Mouse (Mus musculus): ENCODE results near the gene Ciao1. TPM values are rescaled to one million over a fixed set of nuclear protein-coding genes. Genes with fewer than 3 reads are reported as not detected.

Ciao1 gene
- 69.0 TPM for polyA plus RNA-seq (2017; shearing (Covaris generic))

GRCm38 (mm10) chr2:127247592-127248333 is at the start of gene Ciao1, which contains the start of gene Tmem127:
Gene Ciao1 (minus strand): TSS chr2:127247816.
Gene Tmem127 (plus strand): TSS chr2:127247908.

GRCm38 (mm10) chr2:127269491-127270299 is 22.1 kb upstream of the Ciao1 start, which contains the start of gene Stard7:
Gene Stard7 (plus strand): TSS chr2:127270218.

GRCm38 (mm10) chr2:127207547-127208451 is 39.8 kb downstream of the Ciao1 start, which contains the start of the genes 1810024B03Rik and Snrnp200:
Gene 1810024B03Rik (minus strand): TSS chr2:127208280.
Gene Snrnp200 (plus strand): TSS chr2:127208386.

Other genes with a start within 250 kb of the Ciao1 start
- 13.7 TPM for gene Ap4e1, start 239.1 kb downstream of the Ciao1 start, polyA plus RNA-seq (2017; shearing (Covaris generic))
- gene Blvra, start 177.2 kb downstream of the Ciao1 start, polyA plus RNA-seq (2017; shearing (Covaris generic)) = 36.1 TPM
- 3.4 TPM for gene Ncaph, start 113.9 kb downstream of the Ciao1 start, polyA plus RNA-seq (2017; shearing (Covaris generic))
- gene Itpripl1, start 104.4 kb downstream of the Ciao1 start, polyA plus RNA-seq (2017; shearing (Covaris generic)) = 2.1 TPM
- gene 1810024B03Rik, start 39.5 kb downstream of the Ciao1 start, polyA plus RNA-seq (2017; shearing (Covaris generic)) = 0.57 TPM
- 88.5 TPM for gene Snrnp200, start 39.4 kb downstream of the Ciao1 start, polyA plus RNA-seq (2017; shearing (Covaris generic))
- 35.9 TPM for gene Tmem127, start 92 bp upstream of the Ciao1 start, polyA plus RNA-seq (2017; shearing (Covaris generic))
- gene Stard7, start 22.4 kb upstream of the Ciao1 start, polyA plus RNA-seq (2017; shearing (Covaris generic)) = 51.3 TPM
- gene Dusp2, start 88.3 kb upstream of the Ciao1 start, polyA plus RNA-seq (2017; shearing (Covaris generic)) = 749 TPM
- gene Astl, start 90.8 kb upstream of the Ciao1 start, polyA plus RNA-seq (2017; shearing (Covaris generic)) = not detected
- gene Adra2b, start 115.4 kb upstream of the Ciao1 start, polyA plus RNA-seq (2017; shearing (Covaris generic)) = not detected
- not detected for gene Gpat2, start 177.4 kb upstream of the Ciao1 start, polyA plus RNA-seq (2017; shearing (Covaris generic))
- 18.3 TPM for gene Fahd2a, start 196.7 kb upstream of the Ciao1 start, polyA plus RNA-seq (2017; shearing (Covaris generic))